Mouse (Mus musculus): ENCODE measurements around the gene Zfp958.

GRCm38 (mm10) chr8:4656536-4656935 is 43.6 kb downstream of the Zfp958 start:
- TF ChIP-seq POLR2A (IDR thresholded peaks at IDR 0.05; ENCODE audit: control insufficient read depth, low read depth, low read length): no peak
- TF ChIP-seq CTCF (IDR thresholded peaks at IDR 0.05; ENCODE audit: control insufficient read depth, insufficient read depth, insufficient replicate concordance, low read depth, low read length): no peak

All from testis, adult 2 months (tissue).